Mouse (Mus musculus) liver, adult 2 months (tissue): ENCODE measurements around the gene Isg20. TPM values are rescaled to one million over a fixed set of nuclear protein-coding genes. Genes with fewer than 3 reads are reported as not detected.

ENCODE experiments used
- DNase-seq: peaks from one replicate; pipeline ENCODE4 v3.0.0-alpha.2; 2011; ENCODE audit warnings: low read depth, low spot score; ENCODE audit errors: extremely low read depth
- H3K27ac ChIP-seq: fragments of 200-500 bp; replicated peaks from 2 replicates; pipeline ENCODE4 v1.5.1; 2012; ENCODE audit warnings: low read depth, mild to moderate bottlenecking, control low read depth, inconsistent platforms, low read length; ENCODE audit not compliant: insufficient read depth
- H3K27me3 ChIP-seq: fragments of 200-500 bp; 2 replicates; pipeline ENCODE4 v1.6.1; 2012; ENCODE audit warnings: mild to moderate bottlenecking, moderate library complexity, low read length, inconsistent platforms; ENCODE audit not compliant: control insufficient read depth, insufficient read depth
- H3K36me3 ChIP-seq: fragments of 200-500 bp; 2 replicates; pipeline ENCODE4 v1.6.1; 2012; ENCODE audit warnings: low read length, inconsistent platforms; ENCODE audit not compliant: control insufficient read depth, insufficient read depth
- H3K4me1 ChIP-seq: fragments of 200-500 bp; 2 replicates; pipeline ENCODE4 v1.6.1; 2011; ENCODE audit warnings: low read length; ENCODE audit not compliant: control insufficient read depth, insufficient read depth
- H3K4me3 ChIP-seq: fragments of 200-500 bp; 2 replicates; pipeline ENCODE4 v1.5.1; 2011; ENCODE audit warnings: low read depth, mild to moderate bottlenecking, control low read depth, low read length, moderate library complexity; ENCODE audit not compliant: insufficient read depth
- H3K79me2 ChIP-seq: fragments of 200-500 bp; 2 replicates; pipeline ENCODE4 v1.6.1; 2012; ENCODE audit warnings: inconsistent platforms, mild to moderate bottlenecking, low read length, moderate library complexity; ENCODE audit not compliant: control insufficient read depth, insufficient read depth
- H3K9ac ChIP-seq: fragments of 200-500 bp; 2 replicates; pipeline ENCODE4 v1.6.1; 2012; ENCODE audit warnings: low read depth, mild to moderate bottlenecking, control low read depth, inconsistent platforms, low read length
- CTCF ChIP-seq: fragments of 200-500 bp; IDR thresholded peaks from 2 replicates; pipeline ENCODE4 v1.5.1; 2011; ENCODE audit warnings: low read depth, low read length, control low read depth
- POLR2A ChIP-seq: fragments of 200-500 bp; IDR thresholded peaks from 2 replicates; pipeline ENCODE4 v1.6.1; 2011; ENCODE audit warnings: low read length, control low read depth; ENCODE audit not compliant: insufficient read depth; ENCODE audit errors: extremely low read depth
- WGBS: fragments of 180-500 bp; shearing (Covaris S2); methylation state at CpG from one replicate; pipeline ENCODE4 v1.1.7; 2018; 5-methylcytosine and 5-hydroxymethylcytosine counted together
- polyA plus RNA-seq: library from polyadenylated mRNA; depleted of rRNA; stranded (reverse); fragments of >200 nt; gene quantifications from 2 replicates; pipeline ENCODE4 v1.2.3, GENCODE M21; 2012
- total RNA-seq: library from RNA; depleted of rRNA; stranded (reverse); fragments of >200 nt; gene quantifications from 2 replicates; pipeline ENCODE4 v1.2.3, GENCODE M21; 2014

Isg20 gene
- total and polyA plus RNA-seq, 2 experiments: 2.6 to 7.7 TPM

DNA sequence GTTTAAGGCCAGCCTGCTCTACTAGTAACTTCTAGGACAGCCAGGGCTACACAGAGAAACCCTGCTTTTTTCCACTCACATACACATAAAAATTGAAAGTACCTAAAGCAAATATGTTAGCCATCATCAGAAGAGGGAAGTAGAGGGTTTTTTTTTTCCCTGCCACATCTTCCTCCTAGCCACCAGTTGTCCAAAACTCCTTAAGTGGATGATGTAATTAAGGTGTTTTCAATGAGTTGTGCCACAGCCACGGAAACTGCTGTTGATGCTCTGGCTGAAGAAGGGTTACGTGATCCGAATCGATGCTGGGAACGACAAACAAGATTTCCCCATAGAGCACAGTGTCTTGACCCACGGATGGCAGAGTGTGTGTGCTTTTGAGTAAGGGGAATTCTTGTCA is 40.9 kb upstream of the Isg20 start:
- H3K27me3 ChIP-seq: no peaks in the 10 kb centered on the region
- TF ChIP-seq POLR2A (no peak), CTCF (no peak)
- H3K79me2 ChIP-seq: no peaks in the 10 kb centered on the region
- H3K27ac ChIP-seq: no peak overlapping the region
- H3K9ac ChIP-seq: no peak overlapping the region
- no peaks in the 10 kb centered on the region for H3K36me3 ChIP-seq
- H3K4me1 ChIP-seq: no peaks in the 10 kb centered on the region
- WGBS: 72% methylated on average over 6 of the region's 6 CpGs
- no peak for DNase-seq
- H3K4me3 ChIP-seq: no peak overlapping the region

DNA sequence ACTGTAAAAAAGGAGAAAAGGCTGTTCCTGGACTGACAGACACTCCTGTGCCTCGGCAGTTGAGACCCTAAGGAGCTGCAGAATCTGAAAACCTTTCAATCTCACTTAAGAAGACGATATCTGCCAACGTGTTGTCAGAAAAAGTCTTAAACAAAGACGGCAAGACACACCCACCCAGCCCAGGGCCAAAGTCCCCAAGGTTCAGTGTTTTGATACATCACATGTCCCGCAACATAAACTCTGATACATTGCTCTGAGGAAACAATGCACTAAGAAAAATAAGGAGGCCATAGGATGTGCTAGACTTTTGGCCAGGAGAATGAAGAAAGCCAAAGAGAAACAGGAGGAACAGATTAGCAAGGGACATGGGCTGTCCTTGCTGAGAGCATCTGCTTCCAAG is 40.4 kb upstream of the Isg20 start:
- no peaks in the 10 kb centered on the region for H3K4me1 ChIP-seq
- H3K27ac ChIP-seq: no peak overlapping the region
- TF ChIP-seq CTCF (no peak), POLR2A (no peak)
- H3K4me3 ChIP-seq: no peak overlapping the region
- 73% methylated on average over 5 of the region's 5 CpGs for WGBS
- no peaks in the 10 kb centered on the region for H3K79me2 ChIP-seq
- no peak overlapping the region for H3K9ac ChIP-seq
- H3K27me3 ChIP-seq: no peaks in the 10 kb centered on the region
- no peaks in the 10 kb centered on the region for H3K36me3 ChIP-seq
- DNase-seq: no peak

DNA sequence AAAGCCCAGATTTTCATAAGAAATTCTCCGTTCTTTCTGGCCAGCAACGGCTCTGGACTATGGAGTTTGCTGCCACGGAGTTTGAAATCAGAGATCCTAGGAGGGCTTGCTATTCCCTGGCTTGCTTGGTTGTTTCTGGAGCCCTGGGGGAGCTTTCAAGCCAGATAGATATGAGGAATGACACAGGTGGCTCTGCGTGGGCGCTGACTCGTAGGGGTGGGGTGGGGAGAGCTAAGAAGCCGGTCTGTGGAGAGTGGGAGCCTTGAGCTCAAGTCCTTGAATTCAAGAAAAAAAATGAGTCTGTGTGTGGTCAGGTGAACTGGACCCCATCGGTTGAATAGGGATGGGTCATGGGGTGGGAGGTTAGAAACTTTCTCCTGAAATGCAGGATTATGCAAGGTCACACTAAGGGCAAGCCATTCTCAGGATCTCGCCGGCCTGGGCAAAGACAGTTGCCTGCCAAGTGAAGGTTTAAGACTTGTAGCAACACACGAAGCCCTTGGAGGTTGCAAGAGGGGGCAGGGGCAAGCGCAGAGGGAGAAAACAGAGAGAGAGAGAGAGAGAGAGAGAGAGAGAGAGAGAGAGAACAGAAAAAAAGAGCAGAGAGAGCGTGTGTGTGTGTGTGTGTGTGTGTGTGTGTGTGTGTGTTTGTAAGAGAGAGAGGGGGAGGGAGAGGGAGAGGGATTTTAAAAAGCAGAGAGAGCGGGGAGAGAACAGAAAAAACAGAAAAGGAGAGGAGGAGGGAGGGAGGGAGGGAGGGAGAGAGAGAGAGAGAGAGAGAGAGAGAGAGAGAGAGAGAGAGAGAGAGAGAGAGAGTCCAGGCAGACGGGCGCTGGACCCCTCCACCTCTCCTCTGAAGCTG is 31.4 kb upstream of the Isg20 start:
- 28% methylated on average over 16 of the region's 16 CpGs for WGBS
- H3K27me3 ChIP-seq: peaks cover 10% of the 10 kb centered on the region; the same call in 1 of the 2 replicates

DNA sequence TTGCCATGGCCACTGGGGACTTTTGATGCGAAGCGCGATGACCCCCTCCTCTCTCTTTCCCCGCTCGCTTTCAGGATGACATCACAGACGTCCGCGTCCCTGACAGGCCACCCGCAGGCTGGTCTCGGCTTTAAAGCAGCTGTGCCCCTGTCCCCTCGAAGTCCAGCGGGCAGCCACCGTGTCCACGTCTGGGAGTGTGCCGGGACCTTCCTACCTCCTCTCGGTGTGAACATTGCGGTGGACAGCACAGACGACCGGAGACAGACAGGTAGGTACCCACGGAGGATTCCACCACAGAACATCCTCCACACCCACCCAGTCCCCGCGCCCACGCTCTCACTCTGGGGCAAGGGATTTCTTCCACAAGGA is 30.8 kb upstream of the Isg20 start:
- no peaks in the 10 kb centered on the region for H3K4me1 ChIP-seq
- H3K27ac ChIP-seq: no peak overlapping the region
- H3K79me2 ChIP-seq: no peaks in the 10 kb centered on the region
- 6% methylated on average over 23 of the region's 23 CpGs for WGBS
- H3K27me3 ChIP-seq: peaks cover 10% of the 10 kb centered on the region; the same call in 1 of the 2 replicates
- no peak for TF ChIP-seq POLR2A
- no peak for TF ChIP-seq CTCF
- DNase-seq: no peak
- H3K36me3 ChIP-seq: no peaks in the 10 kb centered on the region
- no peak overlapping the region for H3K9ac ChIP-seq
- H3K4me3 ChIP-seq: no peak overlapping the region

More for the DNA sequence above, 31.4 kb upstream of the Isg20 start:
- H3K79me2 ChIP-seq: no peaks in the 10 kb centered on the region
- no peaks in the 10 kb centered on the region for H3K36me3 ChIP-seq
- TF ChIP-seq POLR2A (no peak), CTCF (no peak)
- H3K4me1 ChIP-seq: no peaks in the 10 kb centered on the region
- H3K4me3 ChIP-seq: no peak overlapping the region
- H3K9ac ChIP-seq: no peak overlapping the region
- DNase-seq: no peak
- no peak overlapping the region for H3K27ac ChIP-seq

DNA sequence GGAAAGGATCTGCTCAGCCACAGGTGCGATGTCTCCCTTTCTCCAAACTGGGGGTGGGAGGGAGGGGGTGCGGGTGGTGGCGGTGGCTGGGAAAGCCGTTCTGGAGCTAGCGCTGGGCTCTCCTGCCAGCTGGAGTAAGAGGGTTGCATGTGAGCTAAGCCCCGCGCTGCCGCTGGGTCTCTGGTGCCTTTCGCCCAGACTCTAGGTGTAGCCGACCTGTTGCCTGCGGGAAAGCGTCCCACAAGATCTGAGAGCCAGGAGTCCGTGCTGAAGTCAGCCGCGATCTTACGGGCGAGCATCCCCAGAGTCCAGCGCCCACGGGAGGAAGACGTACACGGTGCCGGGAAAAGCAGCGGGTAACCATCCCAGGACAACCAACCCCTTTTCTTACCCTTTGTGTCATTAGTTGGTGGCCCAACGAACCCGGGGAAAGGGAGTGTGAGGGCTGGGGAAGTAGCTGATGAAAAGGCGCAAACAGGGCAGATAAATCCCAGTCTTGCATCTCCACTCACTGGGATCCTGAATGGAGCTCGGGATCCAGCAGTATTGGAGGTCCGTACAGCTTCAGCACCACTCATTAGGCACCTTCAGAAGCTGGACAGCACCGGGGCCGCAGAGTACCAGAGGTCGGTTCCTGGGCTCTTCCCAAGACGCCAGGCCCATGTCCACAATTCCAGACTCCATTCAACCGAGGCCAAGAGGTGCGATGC is 30.1 kb upstream of the Isg20 start:
- H3K27ac ChIP-seq: no peak overlapping the region
- 5% methylated on average over 34 of the region's 34 CpGs for WGBS
- H3K9ac ChIP-seq: no peak overlapping the region
- H3K4me1 ChIP-seq: no peaks in the 10 kb centered on the region
- H3K4me3 ChIP-seq: no peak overlapping the region
- peaks cover 10% of the 10 kb centered on the region; the same call in 1 of the 2 replicates for H3K27me3 ChIP-seq
- TF ChIP-seq POLR2A: no peak
- no peaks in the 10 kb centered on the region for H3K79me2 ChIP-seq
- no peaks in the 10 kb centered on the region for H3K36me3 ChIP-seq
- no peak for DNase-seq

DNA sequence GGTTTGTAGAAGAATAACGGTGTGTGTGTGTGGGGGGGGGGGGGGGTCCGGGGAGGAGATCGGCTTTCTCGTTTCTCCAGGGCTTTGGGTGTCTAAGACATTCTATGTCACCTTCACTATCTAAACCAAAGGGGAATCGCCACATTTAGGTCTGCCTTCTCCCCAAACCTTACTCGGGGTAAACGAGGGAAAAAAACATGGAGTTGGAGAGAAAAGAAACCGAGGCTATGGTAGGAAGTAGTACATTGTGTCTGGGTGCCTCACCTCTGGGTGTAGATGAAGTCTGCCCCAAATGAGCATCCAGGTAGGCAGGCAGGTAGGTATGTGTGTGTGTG is 29.5 kb upstream of the Isg20 start:
- no peak for DNase-seq
- Histone ChIP-seq H3K27ac (no peak overlapping the region), H3K9ac (no peak overlapping the region), H3K79me2 (no peaks in the 10 kb centered on the region), H3K27me3 (peaks cover 10% of the 10 kb centered on the region; the same call in 1 of the 2 replicates), H3K4me3 (no peak overlapping the region), H3K36me3 (no peaks in the 10 kb centered on the region), H3K4me1 (no peaks in the 10 kb centered on the region)
- no peak for TF ChIP-seq CTCF
- TF ChIP-seq POLR2A: no peak
- 21% methylated on average over 8 of the region's 8 CpGs for WGBS
